Mouse (Mus musculus): Measurements from ENCODE around the gene Macf1. TPM values are rescaled to one million over a fixed set of nuclear protein-coding genes. Genes with fewer than 3 reads are reported as not detected.
A peak's percentile ranks its signal among the peaks of the same experiment; 100 is the strongest.

Gene Macf1
- polyA plus RNA-seq (2016; fragmentation: Nextera tagmentation; extraction: Ambion mirVana): 75.6 and 77.9 TPM in 2 replicates

DNA sequence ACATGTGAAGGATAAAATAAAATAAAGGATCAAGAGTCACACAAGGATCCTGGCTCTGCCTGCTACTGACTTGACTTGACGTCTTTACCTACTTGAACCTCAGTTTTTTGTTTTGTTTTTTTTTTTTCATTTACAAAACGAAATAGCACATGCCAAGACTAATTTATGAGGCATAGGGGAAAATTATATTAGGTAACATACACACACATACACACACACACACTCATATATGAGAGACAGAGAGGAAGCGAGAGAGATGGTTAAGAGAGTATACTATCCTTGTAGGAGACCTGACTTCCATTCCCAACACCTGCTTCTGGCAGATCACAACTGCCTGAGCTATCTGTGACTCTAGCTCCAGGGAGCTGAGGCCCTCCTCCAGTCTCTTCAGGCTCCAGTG is at the start of gene Macf1:
Gene Macf1 (minus strand): TSS at position 101 of the 400 bp plus-strand sequence.
- Histone ChIP-seq H3K36me3 (replicated peaks) (peaks cover 4% of the 10 kb centered on the region), H3K27me3 (peaks cover 11% of the 10 kb centered on the region), H3K9me3 (no peaks in the 10 kb centered on the region), H3K9ac (no peak within 1 kb of the TSS), H3K4me2 (peak within 1 kb of the TSS; percentile 99), H3K4me3 (replicated peaks) (peak within 1 kb of the TSS; percentile 83; the same call in 1 of the 2 replicates), H3K4me1 (peaks cover 17% of the 10 kb centered on the region), H3K27ac (no peak within 1 kb of the TSS)
- ATAC-seq (ENCODE audit: low FRiP score): no peak
- WGBS: 78% methylated on average over 3 of the region's 3 CpGs

GRCm38 (mm10) chr4:123733532-123733931 is 49.4 kb upstream of the Macf1 start:
- H3K27ac ChIP-seq: no peak overlapping the region
- 94% methylated on average over 9 of the region's 9 CpGs for WGBS
- ATAC-seq (ENCODE audit: low FRiP score): 0 out of 2 replicates have a peak, but pooled peaks have one; percentile 9

GRCm38 (mm10) chr4:123732921-123733320 is 48.8 kb upstream of the Macf1 start:
- Histone ChIP-seq H3K36me3 (replicated peaks) (peaks cover 45% of the 10 kb centered on the region), H3K4me2 (no peak overlapping the region), H3K9ac (no peak overlapping the region), H3K27me3 (no peaks in the 10 kb centered on the region), H3K27ac (no peak overlapping the region), H3K9me3 (no peaks in the 10 kb centered on the region), H3K4me3 (replicated peaks) (no peak overlapping the region), H3K4me1 (no peaks in the 10 kb centered on the region)
- WGBS: 89% methylated on average over 2 of the region's 2 CpGs
- no peak for ATAC-seq (ENCODE audit: low FRiP score)

More at GRCm38 (mm10) chr4:123733532-123733931, 49.4 kb upstream of the Macf1 start:
- Histone ChIP-seq H3K4me1 (no peaks in the 10 kb centered on the region), H3K36me3 (replicated peaks) (peaks cover 52% of the 10 kb centered on the region), H3K27me3 (no peaks in the 10 kb centered on the region), H3K9ac (no peak overlapping the region), H3K4me3 (replicated peaks) (no peak overlapping the region), H3K4me2 (no peak overlapping the region), H3K9me3 (no peaks in the 10 kb centered on the region)

- H3K4me3 ChIP-seq (replicated peaks): no peak overlapping the region
- H3K9me3 ChIP-seq: no peaks in the 10 kb centered on the region
- no peak overlapping the region for H3K9ac ChIP-seq
- no peak overlapping the region for H3K27ac ChIP-seq
- H3K4me1 ChIP-seq: no peaks in the 10 kb centered on the region
- 97% methylated on average over 4 of the region's 4 CpGs for WGBS
- H3K4me2 ChIP-seq: no peak overlapping the region
- no peak for ATAC-seq (ENCODE audit: low FRiP score)
- no peaks in the 10 kb centered on the region for H3K27me3 ChIP-seq
- H3K36me3 ChIP-seq (replicated peaks): peaks cover 42% of the 10 kb centered on the region
Observed at GRCm38 (mm10) chr4:123732163-123732910, 48.2 kb upstream of the Macf1 start.

- Histone ChIP-seq H3K9ac (no peak overlapping the region), H3K27me3 (no peaks in the 10 kb centered on the region), H3K4me3 (replicated peaks) (no peak overlapping the region), H3K27ac (no peak overlapping the region), H3K4me1 (peaks cover 11% of the 10 kb centered on the region), H3K9me3 (no peaks in the 10 kb centered on the region), H3K4me2 (no peak overlapping the region), H3K36me3 (replicated peaks) (no peaks in the 10 kb centered on the region)
- 85% methylated on average over 4 of the region's 4 CpGs for WGBS
- no peak for ATAC-seq (ENCODE audit: low FRiP score)
Observed at GRCm38 (mm10) chr4:123721761-123722160, 37.6 kb upstream of the Macf1 start.

DNA sequence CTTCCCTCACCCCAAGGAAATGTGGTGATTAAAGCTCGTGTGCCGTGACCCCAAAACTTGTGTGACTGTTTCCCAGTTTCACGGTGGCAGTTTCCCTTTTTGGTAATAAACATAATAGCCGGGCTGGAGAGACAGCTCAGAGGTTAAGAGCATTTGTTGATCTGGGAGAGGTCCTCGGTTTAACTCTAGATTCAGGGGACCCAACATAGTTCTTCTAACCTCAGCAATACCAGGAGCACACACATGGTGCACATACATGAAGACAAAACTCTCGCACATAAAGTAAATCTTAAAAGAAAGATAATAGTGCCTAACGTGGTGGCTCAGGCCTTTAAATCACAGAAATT is 34.2 kb upstream of the Macf1 start:
- Histone ChIP-seq H3K9me3 (no peaks in the 10 kb centered on the region), H3K4me3 (replicated peaks) (peak overlapping the region; percentile 76), H3K27ac (peak overlapping the region; percentile 56; the same call in 1 of the 2 replicates), H3K36me3 (replicated peaks) (peaks cover 17% of the 10 kb centered on the region), H3K4me2 (peak overlapping the region; percentile 65), H3K9ac (peak overlapping the region; percentile 75), H3K4me1 (peaks cover 11% of the 10 kb centered on the region), H3K27me3 (no peaks in the 10 kb centered on the region)
- 28% methylated on average over 7 of the region's 7 CpGs for WGBS
- peak; percentile 50 for ATAC-seq (ENCODE audit: low FRiP score)

DNA sequence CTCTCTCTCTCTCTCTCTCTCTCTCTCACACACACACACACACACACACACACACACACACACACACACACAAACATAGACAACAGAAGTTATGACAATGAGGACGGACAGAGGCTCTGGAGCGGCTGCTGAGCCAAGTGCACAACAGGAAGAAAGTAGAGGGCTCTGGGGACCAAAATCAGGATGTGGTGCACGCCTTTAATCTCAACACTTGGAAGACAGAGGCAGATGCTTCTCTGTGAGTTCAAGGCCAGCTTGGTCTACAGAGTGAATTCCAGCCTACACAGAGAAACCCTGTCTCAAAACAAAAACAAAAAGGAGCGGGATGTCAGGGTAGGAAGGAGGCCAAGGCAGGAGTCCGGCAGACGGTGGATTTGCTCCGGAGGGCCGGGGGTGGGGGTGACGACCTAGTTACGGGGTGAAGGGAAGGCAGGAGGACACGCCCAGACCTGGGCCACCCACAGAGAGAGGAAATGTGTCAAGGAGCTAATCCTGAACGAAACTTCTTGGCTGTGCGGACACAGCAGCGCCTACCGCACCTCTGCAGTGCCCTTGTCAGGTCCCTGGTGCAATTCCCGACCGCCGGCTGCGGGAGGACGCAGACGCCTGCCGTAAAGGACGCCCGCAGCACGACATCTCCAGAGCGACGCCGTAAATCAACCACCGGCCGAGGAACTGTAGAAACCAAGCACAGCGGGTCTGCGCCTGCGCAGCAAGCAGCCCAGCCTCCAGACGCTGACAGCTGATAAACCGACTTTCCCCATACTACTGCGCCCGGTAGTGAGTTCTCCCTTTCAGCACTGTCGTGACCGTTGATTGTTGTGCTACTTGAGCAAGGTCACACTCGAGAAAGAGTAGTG is 33.6 kb upstream of the Macf1 start, which contains the start of gene Ndufs5:
Gene Ndufs5 (minus strand): TSS at position 629 of the 860 bp plus-strand sequence.
- WGBS: under 1% methylated on average over 40 of the region's 40 CpGs

GRCm38 (mm10) chr4:123712431-123712830 is 28.3 kb upstream of the Macf1 start:
- Histone ChIP-seq H3K4me3 (replicated peaks) (no peak overlapping the region), H3K36me3 (replicated peaks) (peaks cover 24% of the 10 kb centered on the region), H3K4me1 (peaks cover 4% of the 10 kb centered on the region), H3K9ac (no peak overlapping the region), H3K4me2 (no peak overlapping the region), H3K9me3 (no peaks in the 10 kb centered on the region), H3K27ac (no peak overlapping the region), H3K27me3 (no peaks in the 10 kb centered on the region)
- no peak for ATAC-seq (ENCODE audit: low FRiP score)
- WGBS: 98% methylated on average over 3 of the region's 3 CpGs

More for the DNA sequence above, 33.6 kb upstream of the Macf1 start, which contains the start of gene Ndufs5:
- Histone ChIP-seq H3K27me3 (no peaks in the 10 kb centered on the region), H3K4me3 (replicated peaks) (peak within 1 kb of the TSS; percentile 76), H3K36me3 (replicated peaks) (peaks cover 17% of the 10 kb centered on the region), H3K9me3 (no peaks in the 10 kb centered on the region), H3K4me1 (peaks cover 11% of the 10 kb centered on the region), H3K27ac (peak within 1 kb of the TSS; percentile 56), H3K4me2 (peak within 1 kb of the TSS; percentile 65), H3K9ac (peak within 1 kb of the TSS; percentile 75)
- ATAC-seq (ENCODE audit: low FRiP score): peak; percentile 96

- Histone ChIP-seq H3K4me1 (no peaks in the 10 kb centered on the region), H3K4me2 (no peak overlapping the region), H3K36me3 (replicated peaks) (peaks cover 5% of the 10 kb centered on the region), H3K9me3 (no peaks in the 10 kb centered on the region), H3K27me3 (no peaks in the 10 kb centered on the region), H3K27ac (no peak overlapping the region), H3K4me3 (replicated peaks) (no peak overlapping the region), H3K9ac (no peak overlapping the region)
- ATAC-seq (ENCODE audit: low FRiP score): no peak
- 95% methylated on average over 5 of the region's 5 CpGs for WGBS
Observed at GRCm38 (mm10) chr4:123707340-123707739, 23.2 kb upstream of the Macf1 start.

GRCm38 (mm10) chr4:123705340-123705739 is 21.2 kb upstream of the Macf1 start:
- WGBS: 85% methylated on average over 2 of the region's 2 CpGs
- Histone ChIP-seq H3K4me1 (no peaks in the 10 kb centered on the region), H3K27ac (no peak overlapping the region), H3K9ac (no peak overlapping the region), H3K4me3 (replicated peaks) (no peak overlapping the region), H3K36me3 (replicated peaks) (no peaks in the 10 kb centered on the region), H3K9me3 (no peaks in the 10 kb centered on the region), H3K4me2 (no peak overlapping the region), H3K27me3 (no peaks in the 10 kb centered on the region)
- ATAC-seq (ENCODE audit: low FRiP score): no peak

GRCm38 (mm10) chr4:123693384-123693783 is 9.2 kb upstream of the Macf1 start:
- ATAC-seq (ENCODE audit: low FRiP score): no peak
- 90% methylated on average over 12 of the region's 12 CpGs for WGBS

DNA sequence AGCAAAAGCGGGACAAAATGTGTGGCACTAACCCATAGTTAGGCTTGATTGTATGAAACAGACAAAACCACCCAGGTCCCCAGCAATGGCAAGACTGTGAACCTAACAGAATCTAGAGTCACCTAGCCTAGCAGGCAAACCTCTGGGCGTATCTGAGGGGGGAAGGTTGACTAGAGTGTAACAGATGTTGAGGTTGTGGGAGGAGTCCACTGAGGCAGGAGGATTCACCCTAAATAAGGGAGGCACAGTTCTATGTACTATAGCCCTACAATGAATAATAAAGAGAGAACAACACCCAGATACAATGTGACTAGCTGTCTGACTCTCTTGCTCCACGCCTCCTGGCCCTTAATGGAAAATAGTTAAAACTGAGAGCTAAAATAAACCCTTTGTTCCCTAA is 7.9 kb upstream of the Macf1 start:
- WGBS: 80% methylated on average over 3 of the region's 3 CpGs
- no peaks in the 10 kb centered on the region for H3K36me3 ChIP-seq (replicated peaks)

More at GRCm38 (mm10) chr4:123693384-123693783, 9.2 kb upstream of the Macf1 start:
- Histone ChIP-seq H3K36me3 (replicated peaks) (no peaks in the 10 kb centered on the region), H3K4me2 (no peak overlapping the region), H3K27ac (no peak overlapping the region), H3K27me3 (no peaks in the 10 kb centered on the region), H3K4me3 (replicated peaks) (no peak overlapping the region), H3K9me3 (no peaks in the 10 kb centered on the region), H3K4me1 (no peaks in the 10 kb centered on the region), H3K9ac (no peak overlapping the region)

More for the DNA sequence above, 7.9 kb upstream of the Macf1 start:
- H3K4me1 ChIP-seq: no peaks in the 10 kb centered on the region
- no peak overlapping the region for H3K27ac ChIP-seq
- no peak overlapping the region for H3K9ac ChIP-seq
- no peaks in the 10 kb centered on the region for H3K27me3 ChIP-seq
- H3K4me3 ChIP-seq (replicated peaks): no peak overlapping the region
- H3K4me2 ChIP-seq: no peak overlapping the region
- H3K9me3 ChIP-seq: no peaks in the 10 kb centered on the region
- ATAC-seq (ENCODE audit: low FRiP score): no peak
